Mouse (Mus musculus) spleen, adult 2 months (tissue): ENCODE results near the gene Metap1d.

Source experiments
- CTCF ChIP-seq: fragments of 200-500 bp; IDR thresholded peaks from 2 replicates; pipeline ENCODE4 v1.5.1; 2011; ENCODE audit warnings: mild to moderate bottlenecking, inconsistent platforms; ENCODE audit not compliant: insufficient read depth, insufficient read length, insufficient replicate concordance; ENCODE audit errors: extremely low read depth
- POLR2A ChIP-seq: fragments of 200-500 bp; IDR thresholded peaks from 2 replicates; pipeline ENCODE4 v1.6.1; 2011; ENCODE audit warnings: low read depth, low read length, inconsistent platforms

DNA sequence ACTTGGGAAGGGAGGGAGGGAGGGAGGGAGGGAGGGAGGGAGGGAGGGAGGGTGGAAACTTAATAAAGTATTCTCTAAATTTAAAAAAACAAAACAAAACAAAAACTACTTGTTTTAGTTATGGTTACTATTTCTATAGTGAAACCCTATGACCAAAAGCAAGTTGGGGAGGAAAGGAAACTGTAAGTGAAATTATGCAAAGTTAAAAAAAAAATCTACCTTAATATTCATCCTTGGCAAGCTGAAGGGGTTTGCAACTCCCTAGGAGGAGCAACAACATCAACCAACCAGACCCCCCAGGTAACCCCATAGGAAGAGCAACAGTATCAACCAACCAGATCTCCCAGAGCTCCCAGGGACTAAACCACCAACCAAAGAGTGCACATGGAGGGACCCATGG lies 38.2 kb downstream of the Metap1d start:
- TF ChIP-seq CTCF (no peak), POLR2A (no peak)
